Mouse (Mus musculus) layer of hippocampus, adult 11-12 months (tissue): ENCODE measurements around the gene Gm11213.
A peak's percentile ranks its signal among the peaks of the same experiment; 100 is the strongest.

Experiments
- DNase-seq: peaks from one replicate; pipeline ENCODE4 v3.0.0; 2022; ENCODE audit warnings: low spot score

Gm11213 gene

DNA sequence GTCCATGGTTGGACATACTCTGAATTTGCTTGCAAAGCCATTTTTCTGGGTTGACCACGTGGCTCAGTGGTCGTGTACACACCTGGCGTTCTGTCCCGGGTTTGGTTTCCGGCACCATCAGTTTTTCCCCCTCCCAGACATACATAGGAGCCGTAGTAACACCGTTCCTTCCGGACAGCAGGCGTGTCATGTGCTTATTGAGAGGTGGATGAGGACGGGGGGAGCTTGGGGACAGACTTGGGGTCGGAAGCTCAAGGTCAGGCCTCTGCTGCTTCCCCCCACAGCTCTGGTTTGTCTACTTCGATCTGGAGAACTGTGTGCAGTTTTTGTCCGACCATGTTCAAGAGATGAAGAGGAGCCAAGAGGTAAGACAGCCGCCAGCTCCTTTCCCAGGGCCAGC lies 25.4 kb downstream of the Gm11213 start:
- no peak for DNase-seq

DNA sequence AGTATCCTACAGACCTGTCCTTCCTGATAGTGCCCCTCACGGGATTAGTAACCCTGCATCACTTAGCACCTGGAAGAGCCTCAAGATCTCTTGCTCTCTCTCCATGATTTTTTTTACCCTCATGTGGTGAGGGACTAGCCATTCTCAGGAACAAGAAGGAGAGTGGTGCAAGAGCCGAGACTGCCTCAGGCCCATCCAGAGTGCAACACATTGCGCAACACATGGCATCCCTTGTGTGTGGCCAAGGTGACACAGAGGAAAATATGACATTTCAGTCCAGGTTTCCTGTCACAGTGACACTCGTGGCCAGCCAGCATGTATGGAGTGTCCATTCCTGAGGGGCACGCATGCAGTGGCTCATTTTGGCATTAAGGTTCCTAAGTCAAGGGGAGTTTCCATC lies 32.4 kb downstream of the Gm11213 start:
- DNase-seq: no peak

DNA sequence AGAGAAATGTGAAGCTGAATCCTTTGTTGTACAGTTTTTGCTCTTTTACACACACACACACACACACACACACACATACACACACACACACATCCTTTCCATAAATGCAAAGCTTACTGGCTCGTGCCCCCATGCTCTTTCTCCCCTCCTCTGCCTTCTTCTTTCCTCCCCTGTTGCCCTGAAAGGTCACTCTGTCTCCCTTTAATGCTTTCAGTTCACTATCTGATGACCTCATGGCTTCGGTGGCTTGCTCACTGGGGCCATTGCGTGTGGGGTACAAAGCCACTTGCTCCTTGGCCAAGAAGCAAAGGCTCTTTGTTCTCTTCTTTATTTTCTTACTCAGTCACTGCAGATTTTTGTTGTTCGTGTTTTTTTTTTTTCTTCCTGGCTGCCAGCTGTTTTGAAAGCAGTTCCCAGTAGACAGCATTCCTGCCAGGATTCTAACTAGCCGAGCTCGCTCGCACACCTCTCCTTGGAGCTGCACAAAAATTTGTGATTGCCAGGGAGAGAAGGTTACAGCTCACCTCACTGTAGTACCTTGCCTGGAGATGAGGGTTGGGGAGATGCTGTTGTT lies 34.8 kb downstream of the Gm11213 start:
- no peak for DNase-seq

DNA sequence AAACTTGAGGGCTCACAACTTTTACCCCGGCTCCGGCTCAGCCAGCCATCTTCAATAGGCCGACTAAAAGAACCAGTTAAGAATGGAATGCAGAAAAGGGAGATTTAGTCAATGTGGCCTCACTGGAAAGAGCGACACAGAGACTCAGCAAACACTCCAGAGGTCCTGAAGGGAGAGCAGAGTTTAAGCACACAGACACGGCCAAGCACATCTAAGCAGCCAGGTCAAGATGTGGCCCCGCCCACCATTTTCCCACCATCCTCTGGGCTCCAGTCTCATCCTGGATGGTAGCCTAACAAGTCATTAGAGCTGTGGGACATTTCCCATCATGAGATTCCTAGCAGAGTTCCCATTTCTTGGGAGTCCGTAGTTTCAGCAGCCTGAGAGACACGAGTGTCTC lies 35.7 kb downstream of the Gm11213 start:
- DNase-seq: no peak

DNA sequence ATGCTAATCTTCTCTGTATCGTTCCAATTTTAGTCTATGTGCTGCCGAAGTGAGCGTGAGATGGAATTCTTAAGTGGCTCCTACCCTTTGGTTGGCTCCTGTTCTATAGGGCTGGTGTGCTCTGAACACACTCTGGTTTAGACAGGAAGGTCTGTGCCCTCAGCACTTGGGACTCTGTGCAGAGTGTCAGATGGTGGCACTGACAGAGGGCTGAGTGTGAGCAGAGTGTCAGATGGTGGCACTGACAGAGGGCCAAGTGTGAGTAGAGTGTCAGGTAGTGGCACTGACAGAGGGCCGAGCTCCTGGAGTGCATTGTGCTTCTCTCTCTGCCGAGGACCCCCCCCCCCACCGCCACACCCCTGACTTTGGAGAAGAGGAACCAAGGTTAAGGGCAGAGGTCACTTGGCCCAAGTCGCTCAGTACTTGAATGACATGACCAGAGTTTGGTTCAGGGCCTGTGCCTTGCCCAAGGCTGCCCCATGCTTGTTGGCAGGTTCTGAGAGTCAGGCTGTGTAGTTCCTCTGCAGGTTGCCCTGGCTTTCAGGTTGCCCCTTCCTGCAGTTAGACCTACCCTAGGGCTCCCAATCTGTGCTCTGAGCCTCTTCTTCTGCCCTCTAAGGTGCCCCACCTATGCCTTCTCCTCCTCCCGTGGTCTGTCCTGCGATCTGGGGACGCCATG lies 37.2 kb downstream of the Gm11213 start:
- DNase-seq: no peak

DNA sequence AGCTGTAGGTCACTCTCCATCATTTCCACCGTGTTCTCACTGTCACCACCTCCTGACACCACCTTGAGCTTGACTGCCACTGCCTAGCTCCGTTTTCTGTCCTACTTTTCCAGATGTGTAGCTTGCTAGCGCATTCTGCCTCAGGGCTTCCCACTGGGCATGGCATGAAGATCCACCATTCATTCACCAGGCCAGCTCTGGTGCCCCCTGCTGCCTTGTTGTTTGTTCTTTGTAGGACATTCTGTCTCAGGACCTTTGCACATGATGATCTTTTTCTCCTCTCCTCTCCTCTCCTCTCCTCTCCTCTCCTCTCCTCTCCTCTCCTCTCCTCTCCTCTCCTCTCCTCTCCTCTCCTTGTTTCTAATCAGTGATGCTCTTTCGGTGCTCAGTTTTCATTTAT lies 42.3 kb downstream of the Gm11213 start:
- DNase-seq: no peak

DNA sequence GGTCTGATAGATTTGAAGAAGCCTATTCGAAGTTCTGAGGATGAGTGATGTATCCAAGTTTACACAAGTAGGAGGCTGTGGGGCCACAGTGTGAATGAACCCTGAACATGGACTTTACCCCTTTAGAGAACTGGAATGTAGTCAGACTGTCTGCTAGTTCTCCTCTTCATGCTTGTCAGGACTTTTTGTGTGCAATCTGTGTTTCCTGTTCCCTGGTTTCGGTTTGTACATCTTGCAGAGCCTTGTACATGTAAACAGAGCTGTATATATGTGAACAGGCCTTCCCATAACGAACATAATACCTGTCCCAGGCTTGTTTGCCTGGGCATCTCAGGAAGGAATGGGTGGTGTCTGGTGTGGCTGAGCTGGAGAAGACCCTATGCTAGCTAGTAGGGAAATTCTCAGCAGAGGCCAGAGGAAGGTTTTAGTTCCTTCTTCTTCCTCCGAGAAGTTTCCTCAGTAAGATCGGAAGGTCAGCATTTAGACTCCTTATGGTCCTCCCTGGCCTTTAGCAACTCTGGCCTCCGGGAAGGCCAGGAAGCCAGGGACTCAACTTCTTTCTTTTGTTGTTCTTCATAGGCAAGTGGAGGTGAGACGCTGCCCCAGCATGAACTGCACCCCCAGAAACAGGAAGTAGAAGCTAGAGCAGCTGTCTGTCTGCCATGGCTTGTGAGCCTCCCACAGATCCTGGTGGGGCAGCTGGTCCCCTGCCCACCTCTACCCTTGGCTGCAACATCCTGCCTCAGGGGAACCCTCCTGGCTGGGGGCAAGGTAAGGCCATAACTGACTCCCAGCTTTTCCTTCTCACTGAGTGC lies 43.0 kb downstream of the Gm11213 start:
- DNase-seq: no peak

DNA sequence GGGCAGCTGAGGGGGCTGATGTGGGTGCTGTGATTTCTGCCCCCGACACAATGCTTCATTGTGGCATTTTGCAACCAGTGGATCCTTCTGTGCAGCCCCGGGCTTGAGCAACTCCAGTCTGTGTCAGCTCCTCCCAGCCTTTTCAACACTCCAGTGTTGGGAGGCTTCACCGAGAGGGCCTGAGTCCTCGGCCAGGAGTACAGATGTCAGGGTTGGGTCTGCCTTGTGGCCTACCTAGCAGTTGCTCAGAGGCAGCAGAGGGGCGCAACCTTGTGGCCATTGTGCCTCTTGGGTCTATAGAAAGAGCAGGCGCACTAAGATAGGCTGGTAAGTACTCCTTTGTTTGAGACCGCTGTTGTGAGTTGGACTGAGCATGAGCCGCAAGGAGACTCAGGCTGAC lies 45.0 kb downstream of the Gm11213 start:
- no peak for DNase-seq

DNA sequence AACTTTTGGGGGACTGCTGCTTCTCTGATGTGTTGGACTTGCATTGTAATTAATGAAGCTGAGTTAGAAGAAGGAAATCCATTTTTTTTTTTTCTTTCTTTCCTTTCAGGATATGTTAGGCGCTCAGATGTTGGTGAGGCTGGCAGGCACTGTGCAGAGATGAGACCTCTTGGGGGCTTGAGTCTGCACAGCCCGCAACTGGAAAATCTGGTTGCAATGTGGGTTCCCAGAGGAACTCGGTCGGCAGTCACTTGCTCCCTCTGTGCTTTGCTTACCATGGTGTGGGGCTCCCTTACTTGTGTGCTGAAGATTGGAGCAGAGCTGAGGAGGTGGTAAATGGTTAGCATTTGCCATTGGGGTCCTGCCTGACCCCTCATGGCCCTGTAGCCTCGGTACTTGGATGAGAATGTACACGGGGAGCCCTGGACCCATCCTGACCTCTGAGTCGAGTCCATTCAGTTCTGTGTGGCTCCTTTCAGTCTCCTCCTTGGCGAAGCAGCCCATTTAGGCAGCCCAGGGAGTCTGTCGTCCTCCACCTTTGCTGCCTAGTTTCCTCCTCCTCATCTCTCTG lies 45.8 kb downstream of the Gm11213 start:
- no peak for DNase-seq

DNA sequence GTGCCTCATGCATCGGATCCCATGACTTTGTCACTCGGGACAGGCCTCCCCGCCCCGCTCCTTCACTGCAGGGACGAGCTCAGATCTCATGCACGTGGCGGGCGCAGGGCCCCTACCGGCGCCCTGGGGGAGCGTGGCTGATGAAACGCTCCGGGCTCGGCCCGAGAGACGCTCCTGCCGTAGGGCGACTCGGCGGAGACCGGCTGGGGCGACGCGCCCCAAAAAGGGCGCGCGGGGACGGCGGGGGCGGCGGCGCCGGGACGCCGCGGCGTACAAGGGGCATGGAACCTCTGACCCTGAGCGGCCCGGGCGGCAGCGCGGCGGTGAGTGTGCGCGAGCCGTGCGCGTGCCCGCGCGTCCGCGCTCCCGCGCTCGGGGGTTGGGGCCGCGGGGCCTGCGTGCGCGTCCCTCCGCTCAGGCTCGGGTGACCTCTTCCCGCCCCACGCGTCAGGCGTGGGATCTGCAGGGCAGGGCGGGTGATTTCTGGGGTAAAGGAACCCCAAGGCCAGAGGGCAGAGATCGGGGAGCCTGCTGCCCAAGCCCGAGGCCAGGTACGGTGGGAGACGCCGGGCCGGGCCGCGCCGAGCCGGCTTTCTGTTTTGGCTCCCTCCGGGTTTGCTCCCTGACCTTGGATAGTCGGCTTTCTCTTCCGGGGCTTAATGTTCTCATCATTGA lies 46.5 kb downstream of the Gm11213 start, which contains the start of gene Tmem268:
TSS of gene Tmem268 (plus strand) at position 375 of the 675 bp plus-strand sequence.
- peak; percentile 72 for DNase-seq

DNA sequence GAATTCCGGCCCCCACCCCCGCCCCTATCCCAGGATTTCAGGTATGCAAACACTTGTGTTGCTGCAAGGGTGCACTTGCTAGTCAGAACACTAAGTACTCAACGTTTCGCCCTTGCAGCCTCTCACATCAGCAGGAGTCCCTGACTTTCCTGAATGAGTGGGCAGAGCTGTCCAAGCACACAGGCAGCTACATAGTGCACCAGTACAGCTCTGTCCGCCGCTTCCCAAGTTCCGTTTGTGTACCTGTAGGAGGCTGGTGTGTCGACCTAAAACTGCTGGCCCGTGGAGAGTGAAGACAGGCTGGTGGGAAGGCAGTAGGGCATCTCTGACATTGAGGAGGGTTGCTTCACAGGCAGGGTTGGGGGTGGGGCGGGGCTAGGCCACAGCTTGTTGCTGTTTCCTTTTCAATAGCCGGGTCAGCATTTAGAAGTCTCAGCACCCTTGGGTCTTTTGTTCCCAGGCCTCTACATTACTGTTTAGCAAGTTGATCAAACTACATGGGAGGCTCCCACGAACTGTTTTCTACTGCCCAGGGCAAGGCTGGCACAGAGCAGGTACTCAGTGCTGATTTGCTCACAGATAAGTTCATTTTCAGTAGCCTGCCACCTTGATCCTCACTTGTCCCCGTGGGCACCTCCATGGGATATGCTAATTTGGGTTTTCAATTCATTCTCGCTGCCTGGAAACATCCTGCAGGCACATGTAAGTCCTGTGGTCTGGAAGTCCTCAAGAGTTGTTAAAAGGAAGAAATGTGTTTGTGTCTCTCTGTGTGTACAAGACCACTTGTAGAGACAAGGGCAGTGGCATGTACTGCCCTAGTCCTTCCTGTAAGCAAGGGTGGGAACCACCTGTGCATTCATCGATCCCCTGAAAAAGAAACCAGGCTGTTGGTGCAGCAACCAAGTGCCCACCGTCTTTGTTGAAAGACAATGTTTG lies 47.7 kb downstream of the Gm11213 start:
- no peak for DNase-seq

DNA sequence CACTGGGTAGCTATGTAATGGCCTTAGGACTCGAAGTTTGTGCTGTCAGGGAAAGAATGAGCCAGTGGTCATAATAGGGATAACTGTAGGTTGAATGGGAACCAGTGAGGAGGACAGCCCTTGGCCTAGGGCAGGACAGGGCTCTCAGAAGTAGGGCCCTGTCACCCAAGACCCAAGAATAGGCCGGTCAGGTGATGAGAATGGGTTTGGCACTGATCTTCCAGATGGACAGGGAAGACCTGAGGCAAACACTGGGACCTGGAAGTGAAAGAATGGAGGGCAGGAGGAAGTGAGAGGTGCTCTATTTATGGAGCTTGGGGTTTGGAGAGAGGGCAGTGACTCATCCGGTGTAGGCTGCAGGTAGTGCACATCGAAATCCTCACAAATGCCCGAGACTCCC lies 48.4 kb downstream of the Gm11213 start:
- no peak for DNase-seq

DNA sequence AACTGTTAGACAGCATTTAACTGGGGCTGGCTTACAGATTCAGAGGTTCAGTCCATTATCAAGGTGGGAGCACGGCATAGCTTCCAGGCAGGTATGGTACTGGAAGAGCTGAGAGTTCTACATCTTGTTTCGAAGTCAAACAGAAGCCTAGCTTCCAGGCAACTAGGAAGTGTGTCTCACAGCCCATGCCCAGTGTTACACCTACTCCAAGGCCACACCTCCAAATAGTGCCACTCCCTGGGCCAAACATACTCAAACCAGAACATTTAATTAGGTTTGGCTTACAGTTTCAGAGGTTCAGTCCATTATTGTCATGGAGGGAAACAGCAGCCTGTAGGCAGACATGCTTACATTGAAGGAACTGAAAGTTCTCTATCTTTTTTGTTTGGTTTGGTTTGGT lies 50.0 kb downstream of the Gm11213 start:
- no peak for DNase-seq

DNA sequence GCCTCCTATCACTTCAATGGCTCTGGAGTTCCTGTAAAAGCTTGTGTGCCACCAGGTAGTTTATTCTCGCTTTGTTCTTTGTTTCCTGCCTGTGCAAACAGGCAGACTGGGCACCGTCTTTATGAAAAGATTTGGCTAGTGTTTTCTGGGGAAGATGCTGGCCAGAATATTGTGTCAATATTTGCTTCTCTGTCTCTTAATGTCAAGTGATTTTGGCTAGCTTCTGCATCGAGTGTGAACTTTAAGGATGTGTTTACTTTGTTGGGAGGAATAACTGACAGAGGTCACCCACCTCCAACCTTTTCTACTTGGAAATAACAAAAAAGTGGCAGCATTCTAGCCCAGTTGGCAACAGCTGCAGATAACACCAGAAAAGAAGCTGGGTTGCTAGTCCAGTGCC lies 50.4 kb downstream of the Gm11213 start:
- DNase-seq: no peak

DNA sequence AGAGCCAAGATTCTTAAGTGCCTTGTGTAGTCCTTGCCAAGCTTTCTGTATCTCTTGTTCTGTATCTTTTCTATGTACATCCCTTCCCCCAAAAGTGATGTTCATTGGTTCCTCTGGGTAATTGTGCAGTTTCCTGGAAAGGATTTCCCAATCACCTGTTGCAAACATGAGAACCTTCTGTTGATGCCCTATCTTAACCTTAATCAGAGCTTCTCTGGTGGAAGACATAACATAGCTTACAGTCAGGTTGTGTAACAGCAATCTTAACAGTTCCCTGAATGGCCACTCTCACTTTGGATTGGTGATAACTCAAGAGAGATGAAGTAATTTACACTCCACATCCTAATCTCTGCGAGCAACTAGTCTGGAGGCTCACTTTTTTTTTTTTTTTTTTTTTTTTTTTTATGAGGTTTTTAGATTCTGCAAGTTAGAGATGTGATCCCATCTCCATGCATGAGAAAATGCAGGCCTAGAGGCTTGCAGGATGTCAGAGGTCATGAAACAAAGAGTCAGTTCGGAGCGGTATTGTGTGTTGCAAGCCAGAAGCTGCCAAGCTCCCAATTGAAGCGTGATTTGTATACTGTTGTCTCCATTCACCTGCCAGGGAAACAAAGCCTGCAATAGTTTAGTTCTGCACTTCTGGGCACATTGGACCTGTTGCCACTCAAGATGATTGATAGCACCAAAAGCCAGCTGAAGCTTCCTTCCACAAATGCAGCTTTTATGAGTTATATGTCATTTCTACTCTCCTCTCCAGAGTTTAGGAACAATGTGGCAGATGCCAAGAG lies 51.1 kb downstream of the Gm11213 start:
- no peak for DNase-seq

DNA sequence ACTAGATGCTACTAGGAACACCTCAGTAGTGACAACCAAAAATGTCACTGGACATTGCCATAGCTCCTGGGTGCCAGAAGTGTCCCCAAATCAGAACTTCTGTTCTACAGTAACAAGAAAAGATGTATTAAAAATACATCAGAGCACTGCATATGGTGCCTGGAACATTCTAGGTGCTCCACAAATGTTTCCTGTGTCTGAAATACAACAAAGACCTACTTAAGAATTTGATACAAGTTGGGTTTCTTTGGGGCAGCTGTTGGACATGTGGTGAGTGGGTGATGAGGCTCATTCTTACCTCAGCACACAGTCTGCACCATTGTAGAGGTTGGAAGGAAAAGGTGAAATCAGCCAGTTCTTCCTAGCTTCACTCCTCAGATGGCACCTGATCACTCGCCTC lies 52.2 kb downstream of the Gm11213 start:
- DNase-seq: no peak

DNA sequence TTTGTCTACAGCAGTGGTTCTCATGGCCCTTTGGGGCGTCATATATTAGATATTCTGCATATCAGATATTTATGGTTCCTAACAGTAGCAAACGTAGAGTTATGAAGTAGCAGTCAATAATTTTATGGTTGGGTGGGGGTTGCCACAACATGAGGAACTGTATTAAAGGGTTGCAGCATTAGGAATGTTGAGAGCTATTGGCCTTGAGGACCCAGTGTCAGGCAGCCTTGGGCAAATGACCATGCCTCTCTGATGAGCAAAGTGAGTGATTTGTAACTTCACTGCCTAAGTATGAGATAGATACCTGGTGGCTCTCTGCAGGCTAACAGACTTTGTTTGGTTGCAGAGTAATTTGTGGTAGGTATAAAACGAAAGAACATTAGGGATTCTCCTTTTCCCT lies 54.2 kb downstream of the Gm11213 start:
- DNase-seq: no peak

DNA sequence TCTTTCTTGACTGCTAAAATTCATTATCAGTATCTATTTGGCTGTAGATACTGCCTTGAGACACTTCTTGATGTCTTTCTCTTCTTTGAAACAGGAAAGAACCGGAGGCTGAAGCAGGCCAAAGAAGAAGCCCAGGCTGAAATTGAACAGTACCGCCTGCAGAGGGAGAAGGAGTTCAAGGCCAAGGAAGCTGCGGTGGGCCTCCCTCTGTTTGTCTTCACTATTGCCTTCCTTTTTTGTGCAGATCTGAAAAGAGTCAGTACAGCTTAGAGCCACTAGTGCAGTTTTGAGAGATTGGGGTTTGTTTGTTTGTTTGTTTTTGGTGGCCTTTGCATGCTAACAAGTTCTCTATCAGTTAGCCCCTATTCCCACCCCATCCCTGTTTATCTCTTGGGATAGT lies 56.6 kb downstream of the Gm11213 start:
- DNase-seq: no peak

DNA sequence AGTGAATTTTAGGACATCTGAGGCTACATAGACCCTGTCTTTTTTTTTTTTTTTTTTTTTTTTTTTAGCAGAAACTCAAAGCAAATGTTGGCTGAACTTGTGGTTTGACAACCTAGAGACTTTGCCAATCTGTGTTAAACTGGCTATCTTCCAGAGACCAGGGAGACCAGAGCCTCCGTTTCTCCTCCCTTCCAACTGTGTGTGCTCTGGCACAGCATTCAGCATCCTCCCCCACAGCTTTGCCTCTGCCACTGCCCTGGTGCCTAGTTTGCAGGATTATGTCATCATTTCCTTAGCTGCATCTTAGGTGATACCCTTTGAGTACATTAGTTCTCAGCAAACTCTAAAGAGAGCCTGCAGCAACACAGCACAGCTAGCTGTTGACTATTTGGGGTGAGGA lies 57.3 kb downstream of the Gm11213 start:
- no peak for DNase-seq
